Comparison of ENCODE assay signal across 13 mouse cellular contexts in genomic region chr19:25306277-25306676, GRCm38 (mm10).
DNase-seq lines count a peak whose midpoint lies in the region; ATAC-seq and TF ChIP-seq lines count a peak whose summit lies in the region.
"Had no signal": no experiment of that assay in that cellular context is flagged by ENCODE, and none has a peak within 500 bp of the region (broad histone marks: within the 10 kb centered on the region; RNA-seq: fewer than 3 reads in every experiment).

No protein-coding gene starts in this region.

- peak; percentile 17 to 20 for DNase-seq in cerebellum, postnatal 10 days
- DNase-seq in liver, adult 2 months (ENCODE audit: extremely low read depth, low read depth, low spot score) = no peak
- no peak for DNase-seq in liver, embryonic 11.5 days (ENCODE audit: low spot score)
- peak; percentile 34 for DNase-seq in A20 (ENCODE audit: low read depth, low spot score)
- DNase-seq in ovary, adult 18-20 months (ENCODE audit: low spot score) = no peak
- no peak for DNase-seq in layer of hippocampus, postnatal 36 days
- DNase-seq: cerebellum, adult 11-12 months; heart, postnatal 10 days; right cerebral cortex, postnatal 4 days had no signal

- H3K79me2 ChIP-seq in liver, adult 2 months (ENCODE audit: control insufficient read depth, insufficient read depth, low read length) = no peaks in the 10 kb centered on the region

- H3K4me2 ChIP-seq in liver, embryonic 11.5 days = no peak overlapping the region

- no peaks in the 10 kb centered on the region for H3K4me1 ChIP-seq in liver, adult 2 months (ENCODE audit: control insufficient read depth, insufficient read depth, low read length)
- peaks cover 4% of the 10 kb centered on the region for H3K4me1 ChIP-seq in liver, embryonic 11.5 days (replicated peaks; ENCODE audit: control insufficient read depth, insufficient read depth, low read length)
- no peaks in the 10 kb centered on the region for H3K4me1 ChIP-seq in embryonic fibroblast, embryonic 13.5 days (ENCODE audit: control insufficient read depth, insufficient read depth, low read length)

- ATAC-seq in cerebellum, adult (ENCODE audit: insufficient number of reproducible peaks, low FRiP score, low TSS enrichment) = no peak
- no peak for ATAC-seq in liver, embryonic 11.5 days (replicated peaks; ENCODE audit: low FRiP score)
- ATAC-seq: intestine, embryonic 16.5 days had no signal

- no peaks in the 10 kb centered on the region for H3K27me3 ChIP-seq in liver, adult 2 months (ENCODE audit: control insufficient read depth, insufficient read depth, low read length)
- no peaks in the 10 kb centered on the region for H3K27me3 ChIP-seq in liver, embryonic 11.5 days (replicated peaks; ENCODE audit: control insufficient read depth, insufficient read depth, low read length)

- peak; percentile 68 for TF ChIP-seq CTCF in liver, adult 2 months (IDR thresholded peaks at IDR 0.05; ENCODE audit: low read depth, low read length)
- peak; percentile 49; the same call in 1 of the 2 replicates for TF ChIP-seq CTCF in embryonic fibroblast, embryonic 13.5 days (IDR thresholded peaks at IDR 0.05; ENCODE audit: borderline replicate concordance, insufficient read depth, low read length)

- WGBS in liver, adult 2 months = 76% methylated on average over 9 of the region's 9 CpGs
- WGBS in liver, embryonic 11.5 days = 50% methylated on average over 9 of the region's 9 CpGs

- H3K4me3 ChIP-seq in liver, adult 2 months (ENCODE audit: insufficient read depth, low read depth, low read length) = no peak overlapping the region
- no peak overlapping the region for H3K4me3 ChIP-seq in liver, embryonic 11.5 days (ENCODE audit: low read depth, low read length)
- no peak overlapping the region for H3K4me3 ChIP-seq in embryonic fibroblast, embryonic 13.5 days (ENCODE audit: insufficient read depth, low read length)

- no peak overlapping the region for H3K9ac ChIP-seq in liver, adult 2 months (ENCODE audit: low read depth, low read length)
- no peak overlapping the region for H3K9ac ChIP-seq in liver, embryonic 11.5 days (ENCODE audit: low read depth, low read length)

- TF ChIP-seq POLR2A in liver, adult 2 months (IDR thresholded peaks at IDR 0.05; ENCODE audit: extremely low read depth, insufficient read depth, low read length) = no peak
- no peak for TF ChIP-seq POLR2A in embryonic fibroblast, embryonic 13.5 days (IDR thresholded peaks at IDR 0.05; ENCODE audit: low read depth, low read length)

- H3K27ac ChIP-seq in liver, adult 2 months (replicated peaks; ENCODE audit: insufficient read depth, low read depth, low read length) = no peak overlapping the region
- H3K27ac ChIP-seq in liver, embryonic 11.5 days (ENCODE audit: low read depth, low read length) = no peak overlapping the region
- H3K27ac ChIP-seq in embryonic fibroblast, embryonic 13.5 days (ENCODE audit: insufficient read depth, low read length) = no peak overlapping the region
- H3K27ac ChIP-seq: macrophage had no signal

- H3K9me3 ChIP-seq in liver, embryonic 11.5 days (ENCODE audit: control insufficient read depth, low read length) = no peaks in the 10 kb centered on the region

- no peaks in the 10 kb centered on the region for H3K36me3 ChIP-seq in liver, adult 2 months (ENCODE audit: control insufficient read depth, insufficient read depth, low read length)
- H3K36me3 ChIP-seq in liver, embryonic 11.5 days (ENCODE audit: control insufficient read depth, insufficient read depth, low read length) = no peaks in the 10 kb centered on the region

Comparison
In these comparisons a context has a peak if more than half of its experiments do, and no peak if none do; other contexts are left out.
1. DNase-seq: peak in cerebellum, postnatal 10 days (2 of 2) and A20 (single experiment); none in liver, adult 2 months (single experiment), liver, embryonic 11.5 days (single experiment), ovary, adult 18-20 months (single experiment) and layer of hippocampus, postnatal 36 days (0 of 2).